In genomic region chr19:10223561-10223960, GRCm38 (mm10) we compare ENCODE assay signal across 17 mouse cellular contexts. TPM values are rescaled to one million over a fixed set of nuclear protein-coding genes. Genes with fewer than 3 reads are reported as not detected.
"Had no signal": no experiment of that assay in that cellular context is flagged by ENCODE, and none has a peak within 500 bp of the region (broad histone marks: within the 10 kb centered on the region; RNA-seq: fewer than 3 reads in every experiment).

No protein-coding gene starts in this region.

- H3K36me3 ChIP-seq: limb, embryonic 13.5 days; liver, embryonic 15.5 days; lung, embryonic 15.5 days had no signal

- H3K4me2 ChIP-seq: limb, embryonic 13.5 days; liver, embryonic 12.5 days; liver, embryonic 15.5 days; midbrain, embryonic 11.5 days had no signal

- DNase-seq: kidney, adult 9 months; kidney, postnatal 14 days; kidney, postnatal 4 days; liver; lung, adult 18-20 months; lung, postnatal 10 days; lung, postnatal 4 days; midbrain, embryonic 14.5 days; thymus, postnatal 25 days had no signal

- H3K27me3 ChIP-seq: limb, embryonic 13.5 days; lung, embryonic 15.5 days had no signal

- H3K27ac ChIP-seq: limb, embryonic 13.5 days; liver, embryonic 12.5 days; liver, embryonic 15.5 days; lung, embryonic 15.5 days had no signal

- ATAC-seq: liver, embryonic 12.5 days had no signal

- H3K9ac ChIP-seq: limb, embryonic 13.5 days; liver, embryonic 12.5 days; liver, embryonic 15.5 days; lung, embryonic 15.5 days had no signal

- H3K9me3 ChIP-seq: limb, embryonic 10.5 days; limb, embryonic 13.5 days; liver, embryonic 12.5 days; liver, embryonic 15.5 days; lung, embryonic 15.5 days had no signal

- H3K4me3 ChIP-seq: limb, embryonic 10.5 days; limb, embryonic 13.5 days; liver, embryonic 12.5 days; liver, embryonic 15.5 days; lung, embryonic 15.5 days had no signal

RNA-seq across cellular contexts. Expression of gene Myrf, which starts 17.0 kb away (rescaled TPM):
- total RNA-seq: megakaryocyte progenitor cell, adult 5-6 weeks; megakaryocyte-erythroid progenitor cell, adult 5-6 weeks had no signal
